Mouse (Mus musculus): Measurements from ENCODE around the gene Btbd8.

DNA sequence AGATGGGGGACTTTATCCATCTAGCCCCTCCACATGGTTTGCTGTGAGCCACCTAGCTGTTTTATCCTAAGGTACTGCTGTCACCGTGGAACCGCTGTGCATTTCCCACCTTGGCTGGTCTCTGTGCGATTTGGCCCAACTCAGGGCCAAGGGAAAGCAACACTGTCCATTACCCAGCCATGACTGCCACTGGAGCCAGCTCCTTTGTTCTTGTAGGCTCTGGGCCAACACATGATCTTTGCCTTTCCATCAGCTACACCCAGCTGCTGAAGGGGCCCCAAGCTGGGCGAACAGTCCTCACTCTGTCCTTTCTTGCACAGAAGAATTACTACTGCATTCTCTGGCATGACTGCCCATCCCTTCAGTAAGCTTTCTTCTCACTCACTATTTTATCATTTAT lies 80.8 kb downstream of the Btbd8 start:
- TF ChIP-seq POLR2A (IDR thresholded peaks at IDR 0.05; ENCODE audit: control insufficient read depth, low read depth, low read length) (no peak), CTCF (IDR thresholded peaks at IDR 0.05; ENCODE audit: control insufficient read depth, insufficient read depth, insufficient replicate concordance, low read depth, low read length) (no peak)
